Mouse (Mus musculus) embryonic fibroblast, embryonic 13.5 days (primary cell): Measurements from ENCODE around the gene Stac3.

ENCODE experiments used
- CTCF ChIP-seq: IDR thresholded peaks from 2 replicates; pipeline ENCODE4 v1.5.1; 2011; ENCODE audit warnings: mild to moderate bottlenecking, control low read depth, low read length, moderate library complexity, borderline replicate concordance; ENCODE audit not compliant: insufficient read depth
- POLR2A ChIP-seq: IDR thresholded peaks from 2 replicates; pipeline ENCODE4 v1.6.1; 2011; ENCODE audit warnings: low read depth, mild to moderate bottlenecking, control low read depth, low read length, moderate library complexity

DNA sequence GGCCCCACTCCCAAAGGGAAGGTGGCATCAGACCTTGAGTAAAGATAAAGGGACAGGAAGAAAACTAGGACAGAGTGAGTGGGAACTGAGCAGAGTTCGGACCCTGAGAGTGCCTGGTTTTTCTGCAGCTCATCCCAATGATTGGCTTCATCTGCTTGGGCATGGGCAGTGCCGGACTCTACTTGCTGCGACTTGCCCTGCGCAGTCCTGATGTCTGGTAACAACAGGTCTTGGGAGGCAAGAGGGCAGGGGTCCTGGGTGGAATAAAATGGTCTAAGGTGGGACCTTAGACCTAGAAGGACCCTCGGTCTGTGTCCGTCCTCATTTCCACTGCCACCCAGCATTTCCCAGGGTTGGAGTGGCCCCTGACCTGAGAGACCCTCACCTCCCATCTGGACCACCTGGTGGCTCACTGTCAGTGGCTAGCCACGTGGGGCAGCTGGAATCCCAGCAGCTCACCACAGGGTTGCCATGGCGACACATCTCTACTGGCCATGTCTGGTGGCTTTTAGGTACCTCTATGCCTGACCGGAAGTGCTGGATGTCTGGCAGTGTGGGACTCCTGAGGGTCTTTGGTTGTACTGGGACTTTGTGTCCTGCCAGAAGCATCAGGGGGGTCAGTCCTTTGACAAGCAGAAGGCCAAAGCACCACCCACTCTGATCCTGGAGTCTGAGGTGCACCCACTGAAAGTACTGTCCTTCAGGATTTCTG, 13.9 kb downstream of the Stac3 start:
- no peak for TF ChIP-seq POLR2A
- no peak for TF ChIP-seq CTCF
